Mouse (Mus musculus): ENCODE results near the gene Enox1. TPM values are rescaled to one million over a fixed set of nuclear protein-coding genes. Genes with fewer than 3 reads are reported as not detected.

Enox1 gene
- polyA plus RNA-seq, 1 experiment, result 0.30 TPM

DNA sequence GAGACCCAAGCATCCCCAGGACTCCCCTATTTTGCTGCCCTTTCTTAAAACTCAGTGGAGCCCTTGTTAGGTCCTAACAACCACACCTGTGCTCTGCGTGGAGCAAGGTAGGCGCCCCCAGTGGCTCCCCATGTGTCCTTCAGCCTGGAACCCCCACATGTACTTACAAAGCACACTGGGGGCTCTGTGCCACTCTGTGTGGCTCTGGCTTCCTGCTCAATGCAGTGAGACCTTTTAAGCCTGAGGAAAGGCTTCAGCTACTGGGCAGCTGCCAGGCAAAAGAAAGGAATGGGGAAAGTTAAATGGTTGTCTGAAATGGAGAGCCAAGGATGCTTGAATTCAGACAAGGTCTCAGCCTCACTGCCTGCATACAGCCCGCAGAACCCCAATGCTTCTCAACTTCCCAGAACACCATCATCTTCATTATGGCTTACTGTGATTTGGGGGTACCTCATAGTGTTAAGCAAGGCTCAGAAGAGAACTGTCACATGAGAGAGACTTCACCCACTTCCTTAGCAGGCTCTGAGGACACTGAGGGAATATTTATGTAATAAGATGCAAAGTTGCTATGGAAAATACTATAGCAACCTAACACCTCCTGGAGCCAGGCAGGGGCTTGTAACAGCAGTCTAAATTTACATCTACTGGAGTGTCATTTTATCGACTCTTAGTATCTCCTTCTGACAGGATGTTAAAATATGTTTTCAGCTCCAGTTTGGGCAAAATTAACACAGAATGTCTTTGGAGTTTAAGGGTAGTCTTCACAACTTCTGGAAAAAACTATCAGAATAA is 465.1 kb downstream of the Enox1 start:
- no peaks in the 10 kb centered on the region for H3K36me3 ChIP-seq (ENCODE audit: control insufficient read depth, insufficient read depth, low read length)
- no peaks in the 10 kb centered on the region for H3K27me3 ChIP-seq (ENCODE audit: control insufficient read depth, insufficient read depth, low read length)
- H3K27ac ChIP-seq (ENCODE audit: insufficient read depth, low read depth, low read length), result no peak overlapping the region
- 77% methylated on average over 4 of the region's 4 CpGs for WGBS
- TF ChIP-seq POLR2A (IDR thresholded peaks at IDR 0.05; ENCODE audit: low read depth, low read length) (no peak), CTCF (IDR thresholded peaks at IDR 0.05; ENCODE audit: extremely low read depth, insufficient read length, insufficient replicate concordance, low read depth, low read length) (no peak)
- H3K4me1 ChIP-seq (ENCODE audit: control insufficient read depth, insufficient read depth, insufficient read length, low read length), result no peaks in the 10 kb centered on the region
- no peak overlapping the region for H3K4me3 ChIP-seq (ENCODE audit: low read depth, low read length)

- no peaks in the 10 kb centered on the region for H3K27me3 ChIP-seq (ENCODE audit: control insufficient read depth, insufficient read depth, low read length)
- H3K27ac ChIP-seq (ENCODE audit: insufficient read depth, low read depth, low read length), result no peak overlapping the region
- no peak overlapping the region for H3K4me3 ChIP-seq (ENCODE audit: low read depth, low read length)
- no peaks in the 10 kb centered on the region for H3K4me1 ChIP-seq (ENCODE audit: control insufficient read depth, insufficient read depth, insufficient read length, low read length)
- WGBS, result 68% methylated on average over 12 of the region's 12 CpGs
- H3K36me3 ChIP-seq (ENCODE audit: control insufficient read depth, insufficient read depth, low read length), result no peaks in the 10 kb centered on the region
- TF ChIP-seq POLR2A (IDR thresholded peaks at IDR 0.05; ENCODE audit: low read depth, low read length) (no peak), CTCF (IDR thresholded peaks at IDR 0.05; ENCODE audit: extremely low read depth, insufficient read length, insufficient replicate concordance, low read depth, low read length) (no peak)
Measured at GRCm38 (mm10) chr14:77626557-77627507, 470.3 kb downstream of the Enox1 start.

GRCm38 (mm10) chr14:77632466-77633171 is 476.1 kb downstream of the Enox1 start:
- Histone ChIP-seq H3K4me1 (ENCODE audit: control insufficient read depth, insufficient read depth, insufficient read length, low read length) (no peaks in the 10 kb centered on the region), H3K4me3 (ENCODE audit: low read depth, low read length) (no peak overlapping the region), H3K27ac (ENCODE audit: insufficient read depth, low read depth, low read length) (no peak overlapping the region), H3K27me3 (ENCODE audit: control insufficient read depth, insufficient read depth, low read length) (no peaks in the 10 kb centered on the region), H3K36me3 (ENCODE audit: control insufficient read depth, insufficient read depth, low read length) (no peaks in the 10 kb centered on the region)
- no peak for TF ChIP-seq POLR2A (IDR thresholded peaks at IDR 0.05; ENCODE audit: low read depth, low read length)
- no peak for TF ChIP-seq CTCF (IDR thresholded peaks at IDR 0.05; ENCODE audit: extremely low read depth, insufficient read length, insufficient replicate concordance, low read depth, low read length)
- 90% methylated on average over 10 of the region's 10 CpGs for WGBS

DNA sequence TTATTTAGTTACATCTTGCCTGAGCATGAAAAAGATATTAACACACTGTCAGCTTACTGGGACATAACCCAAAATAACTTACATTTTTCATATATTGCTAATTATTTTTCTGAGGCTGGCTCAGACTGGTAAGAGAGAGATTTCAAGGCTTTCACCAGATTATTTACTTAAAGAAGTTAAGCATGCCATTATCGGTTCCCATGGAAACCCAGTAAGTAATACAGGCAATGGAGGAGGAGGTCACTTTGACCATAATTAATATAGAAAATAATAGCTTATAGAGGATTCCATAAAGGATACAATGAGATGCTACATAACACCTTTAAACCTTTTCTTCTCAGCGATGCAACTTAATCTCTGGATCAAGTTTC is 476.6 kb downstream of the Enox1 start:
- TF ChIP-seq CTCF (IDR thresholded peaks at IDR 0.05; ENCODE audit: extremely low read depth, insufficient read length, insufficient replicate concordance, low read depth, low read length), result no peak
- no peak for TF ChIP-seq POLR2A (IDR thresholded peaks at IDR 0.05; ENCODE audit: low read depth, low read length)
- Histone ChIP-seq H3K36me3 (ENCODE audit: control insufficient read depth, insufficient read depth, low read length) (no peaks in the 10 kb centered on the region), H3K4me3 (ENCODE audit: low read depth, low read length) (no peak overlapping the region), H3K4me1 (ENCODE audit: control insufficient read depth, insufficient read depth, insufficient read length, low read length) (no peaks in the 10 kb centered on the region), H3K27ac (ENCODE audit: insufficient read depth, low read depth, low read length) (no peak overlapping the region), H3K27me3 (ENCODE audit: control insufficient read depth, insufficient read depth, low read length) (no peaks in the 10 kb centered on the region)
- WGBS, result 52% methylated on average over 2 of the region's 2 CpGs

DNA sequence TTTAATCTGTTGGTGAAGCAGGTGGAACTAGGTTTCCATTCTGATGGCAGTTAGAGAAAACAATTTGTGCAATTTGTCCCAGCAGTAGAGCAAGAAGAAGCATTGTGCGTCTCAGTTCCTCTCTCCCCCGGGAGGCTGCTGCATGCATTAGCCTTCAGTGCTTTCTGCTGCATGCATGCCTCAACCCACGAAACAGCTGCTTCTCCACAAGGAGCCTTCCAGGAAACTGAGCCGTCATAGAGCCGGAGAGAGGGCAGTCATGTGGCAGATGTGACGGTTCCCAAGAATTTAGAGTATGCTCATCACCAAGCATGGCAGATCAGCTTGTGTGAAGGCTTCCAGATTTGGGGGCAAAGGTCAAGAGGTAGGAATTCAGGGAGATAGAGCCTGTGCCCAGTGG is 480.4 kb downstream of the Enox1 start:
- Histone ChIP-seq H3K4me1 (ENCODE audit: control insufficient read depth, insufficient read depth, insufficient read length, low read length) (no peaks in the 10 kb centered on the region), H3K4me3 (ENCODE audit: low read depth, low read length) (no peak overlapping the region), H3K36me3 (ENCODE audit: control insufficient read depth, insufficient read depth, low read length) (no peaks in the 10 kb centered on the region), H3K27ac (ENCODE audit: insufficient read depth, low read depth, low read length) (no peak overlapping the region), H3K27me3 (ENCODE audit: control insufficient read depth, insufficient read depth, low read length) (no peaks in the 10 kb centered on the region)
- TF ChIP-seq POLR2A (IDR thresholded peaks at IDR 0.05; ENCODE audit: low read depth, low read length) (no peak), CTCF (IDR thresholded peaks at IDR 0.05; ENCODE audit: extremely low read depth, insufficient read length, insufficient replicate concordance, low read depth, low read length) (no peak)
- 62% methylated on average over 6 of the region's 6 CpGs for WGBS

DNA sequence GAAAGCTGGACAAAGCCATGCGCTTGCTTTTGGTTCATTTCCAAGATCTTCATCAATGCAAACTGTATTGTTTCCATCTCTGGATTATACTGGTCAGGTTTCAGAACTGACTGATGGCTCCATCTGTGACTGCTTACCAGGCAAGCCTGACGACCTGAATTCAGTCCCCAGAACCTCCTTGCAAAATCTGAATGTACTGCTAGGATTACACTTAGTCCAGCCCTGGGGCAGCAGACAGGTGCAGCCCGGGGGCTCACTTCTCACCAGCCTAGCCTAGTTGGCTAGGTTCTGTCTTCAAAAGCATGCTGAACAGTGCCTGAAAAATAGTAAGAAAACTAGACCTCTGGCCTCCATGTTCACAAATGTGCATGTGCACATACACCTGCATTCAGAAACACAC is 481.6 kb downstream of the Enox1 start:
- H3K27ac ChIP-seq (ENCODE audit: insufficient read depth, low read depth, low read length), result no peak overlapping the region
- WGBS, result 79% methylated on average over 3 of the region's 3 CpGs
- H3K27me3 ChIP-seq (ENCODE audit: control insufficient read depth, insufficient read depth, low read length), result no peaks in the 10 kb centered on the region
- no peak overlapping the region for H3K4me3 ChIP-seq (ENCODE audit: low read depth, low read length)
- H3K36me3 ChIP-seq (ENCODE audit: control insufficient read depth, insufficient read depth, low read length), result no peaks in the 10 kb centered on the region
- no peak for TF ChIP-seq POLR2A (IDR thresholded peaks at IDR 0.05; ENCODE audit: low read depth, low read length)
- no peak for TF ChIP-seq CTCF (IDR thresholded peaks at IDR 0.05; ENCODE audit: extremely low read depth, insufficient read length, insufficient replicate concordance, low read depth, low read length)
- no peaks in the 10 kb centered on the region for H3K4me1 ChIP-seq (ENCODE audit: control insufficient read depth, insufficient read depth, insufficient read length, low read length)
